10 mouse cellular contexts compared by ENCODE assay signal in the genomic region with DNA sequence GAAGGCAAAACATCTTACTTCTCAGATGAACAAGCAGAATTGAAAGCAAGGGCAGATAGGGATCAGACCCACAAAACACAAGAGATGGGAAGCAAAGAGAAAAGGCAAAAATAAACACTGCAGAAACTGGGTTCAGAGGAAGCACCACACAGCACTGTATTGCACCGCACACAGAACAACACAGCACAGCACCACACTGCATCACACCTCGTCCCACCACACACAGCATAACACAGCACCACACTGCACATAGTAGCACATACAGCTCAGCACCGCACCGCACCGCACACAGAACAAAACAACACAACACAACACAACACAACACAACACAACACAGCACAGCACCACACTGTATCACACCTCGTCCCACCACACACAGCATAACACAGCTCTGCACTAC. TPM values are rescaled to one million over a fixed set of nuclear protein-coding genes. Genes with fewer than 3 reads are reported as not detected.
DNase-seq lines count a peak whose midpoint lies in the region; ATAC-seq lines count a peak whose summit lies in the region.
"Had no signal": no experiment of that assay in that cellular context is flagged by ENCODE, and none has a peak within 500 bp of the region (broad histone marks: within the 10 kb centered on the region; RNA-seq: fewer than 3 reads in every experiment).

No protein-coding gene starts in this region.

- WGBS in heart, embryonic 13.5 days, result 88% methylated on average over 6 of the region's 6 CpGs
- WGBS in lung, embryonic 15.5 days, result 63% methylated on average over 6 of the region's 6 CpGs
- 76% methylated on average over 6 of the region's 6 CpGs for WGBS in intestine, embryonic 16.5 days
- 91% methylated on average over 6 of the region's 6 CpGs for WGBS in stomach, embryonic 16.5 days

- H3K4me3 ChIP-seq in heart, embryonic 13.5 days, result peak overlapping the region; percentile 58
- peak overlapping the region; percentile 42 for H3K4me3 ChIP-seq in lung, embryonic 15.5 days
- peak overlapping the region; percentile 56 for H3K4me3 ChIP-seq in intestine, embryonic 16.5 days (ENCODE audit: low read length)
- peak overlapping the region; percentile 44 for H3K4me3 ChIP-seq in stomach, embryonic 16.5 days (replicated peaks; ENCODE audit: low read length)

- peaks cover 41% of the 10 kb centered on the region for H3K4me1 ChIP-seq in heart, embryonic 13.5 days
- H3K4me1 ChIP-seq in lung, embryonic 15.5 days, result peaks cover 48% of the 10 kb centered on the region
- H3K4me1 ChIP-seq in intestine, embryonic 16.5 days (ENCODE audit: control insufficient read depth, insufficient read depth, low read length), result peaks cover 6% of the 10 kb centered on the region
- peaks cover 8% of the 10 kb centered on the region for H3K4me1 ChIP-seq in stomach, embryonic 16.5 days (ENCODE audit: control insufficient read depth, insufficient read depth, low read length)

- ATAC-seq in heart, embryonic 13.5 days (ENCODE audit: extremely low read depth, insufficient number of reproducible peaks, low FRiP score, low TSS enrichment), result no peak
- ATAC-seq in lung, embryonic 15.5 days (ENCODE audit: borderline replicate concordance, extremely low read depth, low FRiP score, low TSS enrichment), result peak; percentile 19; the same call in 1 of the 2 replicates
- no peak; the same call in 1 of the 2 replicates for ATAC-seq in intestine, embryonic 16.5 days
- ATAC-seq in stomach, embryonic 16.5 days (ENCODE audit: insufficient read depth, low FRiP score), result no peak

- H3K9me3 ChIP-seq in heart, embryonic 13.5 days, result no peaks in the 10 kb centered on the region
- no peaks in the 10 kb centered on the region for H3K9me3 ChIP-seq in lung, embryonic 15.5 days
- no peaks in the 10 kb centered on the region for H3K9me3 ChIP-seq in intestine, embryonic 16.5 days (ENCODE audit: control insufficient read depth, low read length)
- H3K9me3 ChIP-seq in stomach, embryonic 16.5 days (replicated peaks; ENCODE audit: control insufficient read depth, low read length), result no peaks in the 10 kb centered on the region

- DNase-seq in heart, adult 9 months (ENCODE audit: low spot score in 2 of 2), result no peak
- no peak for DNase-seq in lung, postnatal 36 days
- no peak for DNase-seq in embryo, embryonic 9.5 days (ENCODE audit: extremely low spot score)
- DNase-seq: adrenal gland, postnatal 25 days; cerebellum, adult 8-10 months; gastrocnemius, postnatal 25 days had no signal

- H3K9ac ChIP-seq in heart, embryonic 13.5 days, result peak overlapping the region; percentile 73
- H3K9ac ChIP-seq in lung, embryonic 15.5 days, result peak overlapping the region; percentile 11; the same call in 1 of the 2 replicates
- H3K9ac ChIP-seq in intestine, embryonic 16.5 days (ENCODE audit: low read depth, low read length), result peak overlapping the region; percentile 69
- no peak overlapping the region for H3K9ac ChIP-seq in stomach, embryonic 16.5 days (ENCODE audit: low read length)

- peak overlapping the region; percentile 76 for H3K4me2 ChIP-seq in heart, embryonic 13.5 days
- H3K4me2 ChIP-seq in lung, embryonic 15.5 days, result peak overlapping the region; percentile 64
- H3K4me2 ChIP-seq in intestine, embryonic 16.5 days (ENCODE audit: low read depth, low read length), result peak overlapping the region; percentile 40
- peak overlapping the region; percentile 51 for H3K4me2 ChIP-seq in stomach, embryonic 16.5 days (ENCODE audit: low read depth, low read length)

- no peak overlapping the region for H3K27ac ChIP-seq in heart, embryonic 13.5 days (replicated peaks)
- H3K27ac ChIP-seq in lung, embryonic 15.5 days, result 0 out of 2 replicates have a peak overlapping the region, but pooled peaks have one; percentile 56
- no peak overlapping the region; the same call in 1 of the 2 replicates for H3K27ac ChIP-seq in intestine, embryonic 16.5 days (ENCODE audit: low read length)
- no peak overlapping the region for H3K27ac ChIP-seq in stomach, embryonic 16.5 days (ENCODE audit: low read length)

- H3K36me3 ChIP-seq in heart, embryonic 13.5 days, result no peaks in the 10 kb centered on the region
- no peaks in the 10 kb centered on the region for H3K36me3 ChIP-seq in lung, embryonic 15.5 days
- H3K36me3 ChIP-seq in intestine, embryonic 16.5 days (ENCODE audit: control insufficient read depth, insufficient read depth, low read length), result no peaks in the 10 kb centered on the region
- no peaks in the 10 kb centered on the region for H3K36me3 ChIP-seq in stomach, embryonic 16.5 days (ENCODE audit: control insufficient read depth, insufficient read depth, low read length)

- no peaks in the 10 kb centered on the region for H3K27me3 ChIP-seq in heart, embryonic 13.5 days (replicated peaks)
- no peaks in the 10 kb centered on the region for H3K27me3 ChIP-seq in lung, embryonic 15.5 days
- H3K27me3 ChIP-seq in intestine, embryonic 16.5 days (replicated peaks; ENCODE audit: control insufficient read depth, insufficient read depth, low read length), result no peaks in the 10 kb centered on the region
- H3K27me3 ChIP-seq in stomach, embryonic 16.5 days (ENCODE audit: control insufficient read depth, insufficient read depth, low read length), result no peaks in the 10 kb centered on the region

RNA-seq across cellular contexts. Expression of a gene that starts 1.1 kb away (rescaled TPM):
- 14.9 and 17.7 TPM in 2 replicates for polyA plus RNA-seq in heart, embryonic 13.5 days (2015; fragmentation: Nextera tagmentation; extraction: Ambion mirVana)
- 41.0 and 44.8 TPM in 2 replicates for polyA plus RNA-seq in lung, embryonic 15.5 days (2015; fragmentation: Nextera tagmentation; extraction: Ambion mirVana)
- polyA plus RNA-seq in intestine, embryonic 16.5 days (2015; fragmentation: Nextera tagmentation; extraction: Ambion mirVana), result 143 and 194 TPM in 2 replicates
- polyA plus RNA-seq in stomach, embryonic 16.5 days (2015; fragmentation: Nextera tagmentation; extraction: Ambion mirVana), result 18.3 and 19.9 TPM in 2 replicates
